Mouse (Mus musculus) stomach, postnatal 0 days (tissue): Measurements from ENCODE around the gene Ppfia3. TPM values are rescaled to one million over a fixed set of nuclear protein-coding genes. Genes with fewer than 3 reads are reported as not detected.

ENCODE experiments used
- ATAC-seq: fragments of 200-750 bp; cut with Nextera tagmentation; 2 replicates; pipeline ENCODE4 v1.8.0; 2017; ENCODE audit not compliant: low FRiP score, low TSS enrichment
- DNase-seq: peaks from one replicate; pipeline ENCODE4 v3.0.0-alpha.2; 2016; ENCODE audit warnings: low spot score
- H3K27ac ChIP-seq: fragments of 300-500 bp; sonication (generic); replicated peaks from 2 replicates; pipeline ENCODE4 v1.5.1; 2014; ENCODE audit warnings: mild to moderate bottlenecking, control low read depth
- H3K27me3 ChIP-seq: fragments of 300-500 bp; sonication (generic); 2 replicates; pipeline ENCODE4 v1.6.1; 2014; ENCODE audit warnings: low read length; ENCODE audit not compliant: control insufficient read depth, insufficient read depth
- H3K36me3 ChIP-seq: fragments of 300-500 bp; sonication (generic); 2 replicates; pipeline ENCODE4 v1.6.1; 2014; ENCODE audit warnings: low read length, mixed read lengths; ENCODE audit not compliant: control insufficient read depth, insufficient read depth
- H3K4me1 ChIP-seq: fragments of 300-500 bp; sonication (generic); replicated peaks from 2 replicates; pipeline ENCODE4 v1.6.1; 2014; ENCODE audit warnings: antibody characterized with exemption; ENCODE audit not compliant: control insufficient read depth, insufficient read depth
- H3K4me2 ChIP-seq: fragments of 300-500 bp; sonication (generic); replicated peaks from 2 replicates; pipeline ENCODE4 v1.6.1; 2014; ENCODE audit warnings: low read depth, mild to moderate bottlenecking, control low read depth, moderate library complexity
- H3K4me3 ChIP-seq: fragments of 300-500 bp; sonication (generic); 2 replicates; pipeline ENCODE4 v1.5.1; 2014; ENCODE audit warnings: low read depth, low read length, control low read depth
- H3K9ac ChIP-seq: fragments of 300-500 bp; sonication (generic); 2 replicates; pipeline ENCODE4 v1.6.1; 2014; ENCODE audit warnings: mild to moderate bottlenecking, low read length, control low read depth, mixed read lengths
- H3K9me3 ChIP-seq: fragments of 300-500 bp; sonication (generic); 2 replicates; pipeline ENCODE4 v1.6.1; 2016; ENCODE audit warnings: low read length; ENCODE audit not compliant: control insufficient read depth
- CTCF ChIP-seq: IDR thresholded peaks from 2 replicates; pipeline ENCODE4 v1.5.1; 2016; ENCODE audit warnings: antibody characterized with exemption, low read depth, mild to moderate bottlenecking, moderate library complexity
- EP300 ChIP-seq: optimal IDR thresholded peaks from 2 replicates; pipeline ENCODE3; 2016; ENCODE audit warnings: antibody characterized with exemption
- WGBS: fragments of 180-500 bp; shearing (Covaris S2); extraction: QIAGEN DNeasy Blood & Tissue Kit; methylation state at CpG from one replicate; pipeline ENCODE4 v1.1.7; 2014; 5-methylcytosine and 5-hydroxymethylcytosine counted together
- polyA plus RNA-seq: library from polyadenylated mRNA; unstranded; fragments of >200 nt; fragmentation: Nextera tagmentation; extraction: Ambion mirVana; gene quantifications from 2 replicates; pipeline ENCODE4 v1.2.1, GENCODE M21; 2015

Ppfia3 gene
- polyA plus RNA-seq, 1 experiment from 2014 or later: 6.0 TPM

DNA sequence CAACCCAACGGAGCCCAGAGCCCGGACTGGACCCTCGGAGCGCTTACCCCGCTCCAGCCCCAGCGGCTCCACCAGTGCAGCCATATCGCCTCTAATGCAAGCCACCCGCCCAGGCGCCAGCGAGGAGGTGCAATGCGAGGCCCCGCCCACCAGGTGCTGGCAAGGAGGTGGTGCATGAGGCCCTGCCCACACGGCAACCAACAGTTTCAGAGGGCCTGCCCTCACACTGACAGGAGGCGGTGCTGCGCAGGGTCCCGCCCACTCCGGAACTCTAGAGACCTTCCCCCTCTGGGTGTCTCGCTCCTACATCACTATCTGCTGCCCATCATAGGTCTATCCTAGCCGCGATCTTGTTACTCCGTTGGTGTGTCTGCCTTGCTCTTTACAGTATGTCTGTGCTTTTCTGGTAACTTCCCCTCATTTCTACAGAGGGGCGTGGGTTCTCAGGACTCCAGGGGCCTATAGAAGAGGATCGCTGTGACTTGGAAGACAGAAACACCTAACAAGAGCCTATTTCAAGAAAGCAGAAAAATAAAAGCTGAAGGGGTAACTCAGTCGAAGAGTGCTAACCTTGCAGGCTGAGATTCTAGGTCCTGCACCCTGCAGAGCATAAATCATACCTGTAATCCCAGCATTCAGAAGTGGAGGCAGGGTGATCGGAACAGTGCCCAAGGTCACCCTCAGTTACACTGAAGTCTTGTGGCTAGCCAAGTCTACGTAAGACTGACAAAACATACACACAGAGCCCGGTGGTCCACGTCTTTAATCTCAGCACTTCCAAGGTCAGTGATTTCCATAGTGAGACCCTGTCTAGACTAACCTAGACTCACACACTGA lies 3.9 kb upstream of the Ppfia3 start, which contains the start of gene Lin7b:
Gene Lin7b (minus strand): TSS at position 109 of the 837 bp plus-strand sequence.
- ATAC-seq (peak; percentile 79), DNase-seq (peak; percentile 96)
- TF ChIP-seq CTCF (peak; percentile 38), EP300 (no peak)
- Histone ChIP-seq H3K4me1 (peaks cover 3% of the 10 kb centered on the region; the same call in 1 of the 2 replicates), H3K27me3 (no peaks in the 10 kb centered on the region), H3K27ac (no peak within 1 kb of the TSS), H3K4me2 (peak within 1 kb of the TSS; percentile 98), H3K4me3 (peak within 1 kb of the TSS; percentile 52), H3K9me3 (no peaks in the 10 kb centered on the region), H3K9ac (peak within 1 kb of the TSS; percentile 60), H3K36me3 (peaks cover 5% of the 10 kb centered on the region)
- 8% methylated on average over 28 of the region's 28 CpGs for WGBS

DNA sequence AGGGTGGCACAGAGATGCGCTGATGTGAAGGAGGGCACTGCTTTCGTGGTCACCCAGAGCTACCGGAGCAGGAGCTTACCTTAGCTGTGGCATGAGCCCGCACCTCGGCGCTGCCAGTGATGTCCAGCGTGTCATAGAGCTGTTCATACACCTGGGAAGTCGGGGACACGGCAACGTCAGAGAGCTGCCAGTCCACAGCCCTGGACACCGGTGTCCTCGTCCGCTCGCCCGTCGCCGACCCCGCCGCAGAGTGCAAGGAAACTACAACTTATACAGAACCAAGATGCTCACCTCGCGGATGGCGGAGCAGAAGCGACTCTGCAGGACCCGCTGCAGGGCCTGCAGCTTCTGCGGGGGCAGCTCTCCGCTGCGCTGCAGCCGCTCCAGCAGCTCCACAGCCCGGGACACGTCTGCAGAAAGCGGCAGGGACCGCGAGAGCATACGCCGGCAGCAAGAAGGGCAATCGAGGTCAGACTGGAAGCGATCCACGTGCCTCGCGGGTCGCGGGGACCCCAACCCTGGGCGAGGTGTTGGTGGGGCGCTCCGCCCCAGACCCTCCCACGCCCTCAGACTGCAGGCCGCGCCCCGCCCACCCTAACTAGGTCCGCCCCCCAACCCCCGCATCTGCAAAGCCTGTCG lies 3.1 kb upstream of the Ppfia3 start:
- Histone ChIP-seq H3K4me1 (peaks cover 3% of the 10 kb centered on the region; the same call in 1 of the 2 replicates), H3K4me2 (peak overlapping the region; percentile 98), H3K27ac (no peak overlapping the region), H3K9me3 (no peaks in the 10 kb centered on the region), H3K9ac (peak overlapping the region; percentile 60), H3K27me3 (no peaks in the 10 kb centered on the region), H3K4me3 (peak overlapping the region; percentile 52), H3K36me3 (0 out of 2 replicates have a peak, but pooled peaks cover 3% of the 10 kb centered on the region)
- ATAC-seq: peak; percentile 1; the same call in 1 of the 2 replicates
- no peak for TF ChIP-seq CTCF
- TF ChIP-seq EP300: no peak
- no peak for DNase-seq
- WGBS: 8% methylated on average over 50 of the region's 52 CpGs

DNA sequence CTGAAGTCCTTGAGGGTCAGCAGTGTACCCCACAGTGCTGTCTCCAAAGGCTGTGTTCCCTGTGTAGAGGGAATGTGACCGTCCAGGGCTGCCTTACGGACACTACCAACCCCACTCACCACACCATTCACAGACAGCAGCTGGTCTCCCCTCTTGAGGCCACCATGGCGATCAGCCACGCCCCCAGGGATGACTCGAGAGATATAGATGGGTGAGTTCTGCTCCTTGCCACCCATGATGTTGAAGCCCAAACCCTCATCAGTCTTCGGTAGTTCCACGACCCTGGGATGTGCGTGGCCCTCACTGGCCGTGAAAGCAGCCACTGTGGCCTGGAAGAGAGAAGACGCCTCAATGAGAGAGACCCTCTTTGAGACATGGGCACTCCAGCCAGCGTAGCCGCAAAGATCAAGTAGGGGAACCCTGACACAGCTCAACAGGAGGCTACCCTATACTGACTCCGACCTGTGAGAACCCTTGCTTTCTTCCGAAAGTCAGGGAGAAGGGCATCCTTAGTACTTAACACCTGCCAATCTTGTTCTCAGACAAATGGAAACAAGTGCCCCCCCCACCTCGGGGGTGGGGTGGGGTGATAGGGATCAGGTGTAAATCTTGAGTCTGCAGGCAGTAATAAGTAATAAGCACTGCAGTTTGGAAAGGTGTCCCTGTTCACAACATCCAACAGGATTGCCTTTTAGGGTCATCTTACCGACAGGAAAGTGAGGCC lies 2.4 kb upstream of the Ppfia3 start:
- WGBS: 73% methylated on average over 16 of the region's 16 CpGs
- Histone ChIP-seq H3K4me3 (no peak overlapping the region), H3K27ac (no peak overlapping the region), H3K9ac (no peak overlapping the region), H3K27me3 (no peaks in the 10 kb centered on the region), H3K4me1 (peaks cover 3% of the 10 kb centered on the region; the same call in 1 of the 2 replicates), H3K36me3 (0 out of 2 replicates have a peak, but pooled peaks cover 3% of the 10 kb centered on the region), H3K4me2 (peak overlapping the region; percentile 98), H3K9me3 (no peaks in the 10 kb centered on the region)
- ATAC-seq (no peak), DNase-seq (no peak)
- TF ChIP-seq CTCF: no peak
- no peak for TF ChIP-seq EP300

DNA sequence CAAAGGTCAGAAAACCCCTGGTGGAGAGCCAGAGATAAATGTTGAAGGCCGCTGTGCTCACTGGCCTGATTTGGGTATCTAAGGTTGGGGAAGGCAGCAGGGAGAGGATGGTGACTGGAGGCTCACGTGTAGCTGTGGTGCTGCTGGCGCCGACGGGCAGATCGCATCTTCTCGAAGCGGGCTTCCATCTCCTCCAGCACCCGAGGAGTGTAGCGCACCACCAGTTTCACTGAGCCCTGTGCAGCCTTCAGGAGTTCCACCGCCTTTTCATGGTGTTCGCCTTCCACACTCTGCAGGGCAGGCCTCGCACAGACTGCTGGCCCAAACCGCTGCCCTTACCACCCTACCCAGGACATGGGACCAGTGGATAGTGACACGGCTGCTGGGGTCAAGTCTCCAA lies 1.4 kb upstream of the Ppfia3 start:
- peak overlapping the region; percentile 56; the same call in 1 of the 2 replicates for H3K4me3 ChIP-seq
- no peaks in the 10 kb centered on the region for H3K36me3 ChIP-seq
- ATAC-seq (no peak), DNase-seq (no peak)
- WGBS: 89% methylated on average over 15 of the region's 15 CpGs
- no peaks in the 10 kb centered on the region for H3K9me3 ChIP-seq
- no peaks in the 10 kb centered on the region for H3K27me3 ChIP-seq
- no peak overlapping the region for H3K27ac ChIP-seq
- H3K9ac ChIP-seq: no peak overlapping the region
- no peak overlapping the region; the same call in 1 of the 2 replicates for H3K4me2 ChIP-seq
- TF ChIP-seq CTCF (no peak), EP300 (no peak)
- H3K4me1 ChIP-seq: peaks cover 3% of the 10 kb centered on the region; the same call in 1 of the 2 replicates

DNA sequence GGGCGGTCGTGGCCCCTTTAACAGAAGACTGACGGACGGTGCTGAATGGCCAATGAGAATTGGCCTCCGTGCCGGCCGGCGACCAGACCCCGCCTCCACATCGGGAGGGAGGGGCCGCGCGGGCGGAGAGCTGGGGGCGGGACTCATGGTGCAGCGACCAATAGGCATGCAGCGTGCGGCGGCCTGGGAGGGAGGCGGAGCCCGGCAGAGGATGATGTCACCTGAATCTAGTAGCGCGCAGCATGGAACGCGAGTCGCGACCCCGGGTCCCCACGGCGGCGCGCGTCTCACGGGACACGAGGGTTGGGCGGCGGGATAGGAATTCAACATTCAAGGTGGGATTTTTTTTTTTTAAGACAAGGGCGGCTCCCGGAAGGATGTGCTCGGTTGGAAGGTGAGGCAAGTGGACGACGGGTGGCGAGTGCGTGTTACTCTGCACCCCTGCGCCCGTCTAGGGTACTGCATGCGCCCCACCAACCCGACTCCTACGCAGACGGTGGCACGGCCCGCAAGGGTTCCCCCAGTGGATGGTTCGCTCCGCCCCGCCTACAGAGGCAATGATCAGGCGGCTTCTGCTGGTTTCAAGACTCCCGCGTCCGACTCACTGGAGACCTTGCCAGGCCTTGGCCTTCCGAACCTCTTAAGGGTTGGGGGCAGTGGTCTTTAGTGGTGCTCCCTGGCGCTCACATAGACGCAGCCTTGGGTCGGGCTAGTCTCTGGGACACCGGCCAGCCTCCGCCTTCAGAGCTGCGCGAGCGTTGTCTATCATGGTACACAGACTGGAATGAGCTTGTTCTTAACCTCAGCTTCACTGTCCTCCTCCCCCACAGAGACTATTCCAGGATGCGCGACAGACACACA lies 431 bp upstream of the Ppfia3 start:
- TF ChIP-seq CTCF (peak; percentile 78), EP300 (no peak)
- Histone ChIP-seq H3K27ac (peak overlapping the region; percentile 35; the same call in 1 of the 2 replicates), H3K27me3 (no peaks in the 10 kb centered on the region)

More for the DNA sequence above, 431 bp upstream of the Ppfia3 start:
- peak overlapping the region; percentile 66 for H3K9ac ChIP-seq
- DNase-seq (peak; percentile 97), ATAC-seq (peak; percentile 88)
- H3K36me3 ChIP-seq: no peaks in the 10 kb centered on the region
- WGBS: 1% methylated on average over 53 of the region's 70 CpGs
- H3K4me2 ChIP-seq: peak overlapping the region; percentile 99
- no peaks in the 10 kb centered on the region for H3K9me3 ChIP-seq
- H3K4me1 ChIP-seq: peaks cover 3% of the 10 kb centered on the region; the same call in 1 of the 2 replicates
- peak overlapping the region; percentile 56 for H3K4me3 ChIP-seq
